Mouse (Mus musculus) liver, embryonic 16.5 days (tissue): ENCODE measurements around the gene Gast. TPM values are rescaled to one million over a fixed set of nuclear protein-coding genes. Genes with fewer than 3 reads are reported as not detected.

Experiments
- ATAC-seq: fragments of 200-750 bp; cut with Nextera tagmentation; 2 replicates; pipeline ENCODE4 v1.8.0; 2017; ENCODE audit warnings: low read depth, mild to moderate bottlenecking, moderate number of reproducible peaks, moderate library complexity
- H3K27ac ChIP-seq: fragments of 300-500 bp; sonication (generic); 2 replicates; pipeline ENCODE4 v1.5.1; 2014; ENCODE audit warnings: mild to moderate bottlenecking, low read length
- H3K27me3 ChIP-seq: fragments of 300-500 bp; sonication (generic); 2 replicates; pipeline ENCODE4 v1.6.1; 2014; ENCODE audit warnings: low read depth, low read length, mixed read lengths; ENCODE audit not compliant: control insufficient read depth, insufficient read depth
- H3K36me3 ChIP-seq: fragments of 300-500 bp; sonication (generic); 2 replicates; pipeline ENCODE4 v1.6.1; 2014; ENCODE audit warnings: mild to moderate bottlenecking; ENCODE audit not compliant: control insufficient read depth, insufficient read depth
- H3K4me1 ChIP-seq: fragments of 300-500 bp; sonication (generic); 2 replicates; pipeline ENCODE4 v1.6.1; 2014; ENCODE audit warnings: low read depth, low read length, mixed read lengths; ENCODE audit not compliant: control insufficient read depth
- H3K4me2 ChIP-seq: fragments of 300-500 bp; sonication (generic); 2 replicates; pipeline ENCODE4 v1.6.1; 2014; ENCODE audit warnings: low read depth, low read length, mixed read lengths
- H3K4me3 ChIP-seq: fragments of 300-500 bp; sonication (generic); 2 replicates; pipeline ENCODE4 v1.5.1; 2014; ENCODE audit warnings: low read depth, mild to moderate bottlenecking, low read length
- H3K9ac ChIP-seq: fragments of 300-500 bp; sonication (generic); 2 replicates; pipeline ENCODE4 v1.6.1; 2014; ENCODE audit warnings: low read depth, low read length
- H3K9me3 ChIP-seq: fragments of 300-500 bp; sonication (generic); replicated peaks from 2 replicates; pipeline ENCODE4 v1.6.1; 2016; ENCODE audit warnings: low read length; ENCODE audit not compliant: control insufficient read depth
- WGBS: fragments of 180-500 bp; shearing (Covaris S2); extraction: QIAGEN DNeasy Blood & Tissue Kit; methylation state at CpG from one replicate; pipeline ENCODE4 v1.1.7; 2014; ENCODE audit not compliant: insufficient replicate concordance; 5-methylcytosine and 5-hydroxymethylcytosine counted together
- polyA plus RNA-seq: library from polyadenylated mRNA; unstranded; fragments of >200 nt; fragmentation: Nextera tagmentation; extraction: Ambion mirVana; gene quantifications from 2 replicates; pipeline ENCODE4 v1.2.1, GENCODE M21; 2015

Gast gene
- polyA plus RNA-seq, 1 experiment from 2014 or later, result not detected

DNA sequence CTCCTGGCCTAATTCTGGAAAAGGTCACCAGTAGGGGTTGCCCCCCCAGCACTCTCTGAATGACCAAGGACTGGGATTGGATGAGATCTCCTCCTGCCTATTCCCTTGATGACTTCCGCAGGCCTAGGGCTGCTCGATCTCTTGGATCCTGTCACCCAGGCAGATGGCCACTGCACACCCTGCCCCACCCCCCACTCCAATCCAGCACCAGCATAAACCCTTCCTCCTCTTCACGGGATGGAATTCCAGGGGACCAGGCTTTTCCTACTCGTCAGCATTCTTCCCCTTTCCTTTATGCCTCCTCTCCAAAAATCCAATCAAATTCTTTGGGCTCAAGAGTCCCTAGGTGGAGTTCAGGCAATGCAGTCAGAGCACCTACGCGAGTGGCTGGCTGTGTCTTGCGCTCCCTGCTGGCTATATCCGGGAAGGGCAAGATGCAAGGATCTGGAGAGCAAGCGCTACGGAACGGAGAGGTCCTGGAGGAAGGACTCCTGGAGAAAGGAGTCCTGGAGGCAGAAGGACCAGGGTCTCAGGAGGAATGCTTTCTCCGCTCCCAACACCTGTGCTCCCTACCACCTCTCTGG, 28.9 kb downstream of the Gast start:
- Histone ChIP-seq H3K9me3 (no peaks in the 10 kb centered on the region), H3K36me3 (no peaks in the 10 kb centered on the region), H3K27me3 (peaks cover 30% of the 10 kb centered on the region), H3K4me1 (no peaks in the 10 kb centered on the region), H3K4me2 (no peak overlapping the region), H3K4me3 (no peak overlapping the region), H3K9ac (no peak overlapping the region), H3K27ac (no peak overlapping the region)
- ATAC-seq, result no peak
- WGBS, result 15% methylated on average over 12 of the region's 12 CpGs

DNA sequence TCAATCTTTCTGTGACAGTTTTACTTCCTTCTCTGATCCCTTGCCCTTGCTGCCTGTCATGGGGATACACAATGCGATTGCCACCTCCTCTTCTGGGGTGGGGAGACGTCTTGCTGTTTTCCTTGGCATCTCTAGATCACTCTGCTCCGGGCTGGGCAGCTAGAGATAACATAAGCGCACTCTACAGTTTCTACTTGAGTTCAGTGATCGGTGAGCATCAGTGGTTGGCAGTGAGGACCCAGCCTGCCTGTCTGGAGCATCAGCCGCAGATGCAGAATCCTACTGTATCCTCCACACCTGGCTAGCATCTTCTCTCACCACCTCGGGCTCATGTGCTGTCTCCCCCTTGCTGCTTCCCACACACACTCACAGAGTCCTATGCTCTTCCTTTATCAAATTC, 34.9 kb downstream of the Gast start:
- Histone ChIP-seq H3K36me3 (peaks cover 4% of the 10 kb centered on the region), H3K4me2 (no peak overlapping the region), H3K4me3 (no peak overlapping the region), H3K9me3 (no peaks in the 10 kb centered on the region), H3K27me3 (no peaks in the 10 kb centered on the region), H3K27ac (no peak overlapping the region), H3K9ac (no peak overlapping the region), H3K4me1 (no peaks in the 10 kb centered on the region)
- ATAC-seq, result no peak
- 51% methylated on average over 7 of the region's 7 CpGs for WGBS

DNA sequence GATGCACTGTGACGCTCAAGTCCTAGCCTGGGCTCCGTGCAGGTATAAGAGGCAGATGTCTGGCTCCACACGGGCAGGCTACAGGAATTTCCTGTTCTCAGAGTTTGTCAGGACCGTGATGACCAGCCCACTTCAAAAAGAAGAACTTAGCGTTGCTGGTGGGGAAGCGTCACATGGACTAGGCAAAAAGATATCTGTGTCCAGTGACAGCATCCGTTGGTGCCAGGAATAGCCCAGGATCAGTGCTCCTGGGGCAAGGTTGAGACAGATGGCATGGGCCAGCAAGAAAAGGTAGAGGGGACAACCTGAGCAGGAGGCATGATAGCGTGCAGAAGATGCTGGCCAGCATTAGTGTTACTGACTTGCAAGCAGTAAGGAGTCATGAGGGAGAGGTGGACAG, 35.6 kb downstream of the Gast start:
- no peak for ATAC-seq
- WGBS, result 29% methylated on average over 8 of the region's 8 CpGs
- H3K4me2 ChIP-seq, result no peak overlapping the region
- H3K27ac ChIP-seq, result no peak overlapping the region
- no peaks in the 10 kb centered on the region for H3K9me3 ChIP-seq
- H3K9ac ChIP-seq, result no peak overlapping the region
- peaks cover 4% of the 10 kb centered on the region for H3K36me3 ChIP-seq
- H3K4me1 ChIP-seq, result no peaks in the 10 kb centered on the region
- H3K4me3 ChIP-seq, result no peak overlapping the region
- no peaks in the 10 kb centered on the region for H3K27me3 ChIP-seq

DNA sequence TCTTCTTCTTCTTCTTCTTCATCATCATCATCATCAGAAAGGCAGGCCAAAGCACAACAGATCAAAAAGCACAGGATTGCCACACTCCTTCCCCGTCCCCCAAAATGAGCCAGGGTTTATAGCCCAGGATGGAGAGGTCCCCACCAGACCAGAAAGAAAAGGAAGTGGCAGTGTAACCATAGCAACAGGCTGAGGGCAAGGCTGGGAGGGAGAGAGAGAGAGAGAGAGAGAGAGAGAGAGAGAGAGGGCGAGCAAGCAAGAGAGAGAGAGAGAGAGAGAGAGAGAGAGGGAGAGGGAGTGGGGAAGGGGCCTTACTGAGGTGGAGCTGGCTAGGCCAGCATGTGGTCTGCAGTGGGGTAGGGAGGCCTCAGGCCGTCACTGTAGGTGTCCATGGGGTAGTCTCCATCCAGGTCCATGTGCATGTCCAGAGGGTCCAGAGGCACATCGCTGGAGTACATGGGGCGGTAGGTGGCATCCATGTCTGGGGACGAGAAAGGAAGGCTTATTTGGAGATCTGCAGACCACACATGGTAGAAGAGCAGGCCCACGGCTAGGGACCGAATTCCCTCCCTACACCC, 37.9 kb downstream of the Gast start:
- peaks cover 4% of the 10 kb centered on the region for H3K36me3 ChIP-seq

DNA sequence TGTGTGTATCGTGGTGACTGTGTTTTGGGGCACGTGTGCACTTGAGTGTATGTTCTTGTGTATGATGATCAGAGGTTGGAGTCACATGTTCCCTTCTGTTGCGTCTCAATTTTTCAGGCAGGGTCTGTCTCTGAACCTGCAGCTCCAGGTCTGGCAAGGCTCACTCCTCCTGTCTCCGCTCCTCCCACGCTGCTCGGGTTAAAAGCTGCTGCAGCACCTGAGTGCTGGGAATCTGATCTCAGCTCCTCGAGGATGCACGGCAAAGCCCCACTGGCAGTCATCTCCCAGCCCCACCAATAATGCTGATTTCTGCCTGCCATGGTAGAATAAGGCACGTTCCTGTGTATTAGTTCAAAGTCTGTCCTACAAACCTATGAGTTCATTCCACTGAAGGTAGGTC, 40.9 kb downstream of the Gast start:
- no peak overlapping the region for H3K27ac ChIP-seq
- H3K9ac ChIP-seq, result no peak overlapping the region
- H3K4me1 ChIP-seq, result no peaks in the 10 kb centered on the region
- H3K27me3 ChIP-seq, result no peaks in the 10 kb centered on the region
- H3K4me3 ChIP-seq, result no peak overlapping the region
- no peak overlapping the region for H3K4me2 ChIP-seq
- peaks cover 7% of the 10 kb centered on the region for H3K36me3 ChIP-seq
- 70% methylated on average over 9 of the region's 9 CpGs for WGBS
- ATAC-seq, result no peak
- H3K9me3 ChIP-seq, result no peaks in the 10 kb centered on the region

More for the DNA sequence above, 37.9 kb downstream of the Gast start:
- H3K4me1 ChIP-seq, result no peaks in the 10 kb centered on the region
- H3K9me3 ChIP-seq, result no peaks in the 10 kb centered on the region
- ATAC-seq, result no peak
- H3K9ac ChIP-seq, result no peak overlapping the region
- 67% methylated on average over 7 of the region's 8 CpGs for WGBS
- no peaks in the 10 kb centered on the region for H3K27me3 ChIP-seq
- no peak overlapping the region for H3K4me3 ChIP-seq
- H3K27ac ChIP-seq, result no peak overlapping the region
- no peak overlapping the region for H3K4me2 ChIP-seq

DNA sequence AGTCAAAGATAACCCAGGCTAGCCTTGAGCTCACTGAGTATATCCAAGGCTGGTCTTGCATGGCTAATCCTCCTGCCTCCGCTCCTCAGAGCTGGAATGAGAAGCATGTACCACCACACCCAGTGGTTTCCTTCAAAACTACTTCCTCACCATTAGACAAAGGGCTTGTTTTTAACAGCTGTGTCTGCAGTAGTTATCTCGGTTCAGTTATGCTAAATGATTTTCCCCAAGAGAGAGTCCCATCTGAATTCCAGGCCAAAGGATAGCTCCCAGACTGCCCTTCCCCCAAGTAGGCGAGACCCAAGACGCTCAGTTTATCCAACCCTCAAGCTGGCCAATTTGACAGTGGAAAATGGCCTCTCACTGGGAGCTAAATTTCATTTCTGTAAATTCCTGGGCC, 41.8 kb downstream of the Gast start:
- Histone ChIP-seq H3K4me2 (no peak overlapping the region), H3K4me1 (no peaks in the 10 kb centered on the region), H3K9ac (no peak overlapping the region), H3K9me3 (no peaks in the 10 kb centered on the region), H3K4me3 (no peak overlapping the region), H3K27ac (no peak overlapping the region), H3K27me3 (no peaks in the 10 kb centered on the region), H3K36me3 (peaks cover 7% of the 10 kb centered on the region)
- 52% methylated on average over 4 of the region's 4 CpGs for WGBS
- ATAC-seq, result no peak

DNA sequence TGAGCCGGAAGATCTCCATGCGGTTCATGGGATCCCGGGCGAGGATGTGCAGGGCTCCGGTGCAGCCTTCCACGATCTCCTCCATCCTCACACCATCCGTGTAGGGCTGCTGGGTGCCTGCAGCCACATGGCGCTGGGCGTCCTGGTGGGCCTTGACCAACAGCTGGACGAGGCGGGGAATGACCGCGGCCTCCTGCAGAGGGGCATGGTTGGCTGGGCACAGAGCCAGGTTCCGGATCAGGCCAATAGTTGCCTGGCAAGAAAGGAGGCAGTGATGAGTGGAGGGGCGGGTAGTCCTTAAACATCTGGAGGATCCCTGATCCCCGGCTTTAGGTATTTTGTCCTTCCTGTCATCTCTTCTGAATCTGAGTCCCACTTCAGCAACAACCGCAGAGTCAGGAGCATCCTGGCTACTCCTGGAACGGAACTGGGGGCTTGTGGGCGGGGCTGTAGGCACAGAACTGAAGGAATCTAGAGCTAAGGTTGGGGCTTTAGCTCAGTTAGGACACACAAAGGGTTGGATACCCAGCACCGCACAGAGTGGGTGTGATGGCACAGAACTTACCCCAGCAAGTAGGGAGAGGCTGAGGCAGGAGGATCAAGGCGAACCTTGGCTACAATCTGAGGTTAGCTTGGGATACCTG, 42.7 kb downstream of the Gast start:
- H3K9me3 ChIP-seq, result no peaks in the 10 kb centered on the region
- no peaks in the 10 kb centered on the region for H3K4me1 ChIP-seq
- no peak overlapping the region for H3K9ac ChIP-seq
- 78% methylated on average over 21 of the region's 21 CpGs for WGBS
- H3K27me3 ChIP-seq, result no peaks in the 10 kb centered on the region
- H3K4me3 ChIP-seq, result no peak overlapping the region
- ATAC-seq, result no peak
- no peak overlapping the region for H3K27ac ChIP-seq
- H3K4me2 ChIP-seq, result no peak overlapping the region
- H3K36me3 ChIP-seq, result peaks cover 7% of the 10 kb centered on the region

DNA sequence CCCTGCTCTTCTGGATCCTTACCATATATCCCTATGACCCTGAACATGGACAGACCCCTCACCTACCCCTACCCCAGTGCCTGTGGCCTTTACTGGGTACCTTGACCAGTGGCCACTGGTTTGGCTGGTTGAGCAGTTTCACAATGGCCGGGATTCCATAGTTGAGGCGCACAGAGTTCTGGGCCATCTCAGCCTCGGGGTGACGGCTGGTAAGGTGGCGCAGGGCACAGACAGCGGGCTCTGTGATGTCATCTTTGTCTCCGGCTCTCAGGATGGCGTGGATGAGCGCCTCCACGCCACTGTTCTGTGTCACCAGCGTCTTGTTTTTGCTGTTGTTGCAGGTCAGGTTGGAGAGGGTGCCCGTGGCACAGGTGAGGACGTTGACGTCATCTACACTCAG, 43.8 kb downstream of the Gast start:
- Histone ChIP-seq H3K9me3 (no peaks in the 10 kb centered on the region), H3K27ac (no peak overlapping the region), H3K4me1 (no peaks in the 10 kb centered on the region), H3K27me3 (no peaks in the 10 kb centered on the region), H3K36me3 (peaks cover 7% of the 10 kb centered on the region), H3K4me3 (no peak overlapping the region), H3K4me2 (no peak overlapping the region), H3K9ac (no peak overlapping the region)
- ATAC-seq, result no peak
- WGBS, result 73% methylated on average over 14 of the region's 14 CpGs

DNA sequence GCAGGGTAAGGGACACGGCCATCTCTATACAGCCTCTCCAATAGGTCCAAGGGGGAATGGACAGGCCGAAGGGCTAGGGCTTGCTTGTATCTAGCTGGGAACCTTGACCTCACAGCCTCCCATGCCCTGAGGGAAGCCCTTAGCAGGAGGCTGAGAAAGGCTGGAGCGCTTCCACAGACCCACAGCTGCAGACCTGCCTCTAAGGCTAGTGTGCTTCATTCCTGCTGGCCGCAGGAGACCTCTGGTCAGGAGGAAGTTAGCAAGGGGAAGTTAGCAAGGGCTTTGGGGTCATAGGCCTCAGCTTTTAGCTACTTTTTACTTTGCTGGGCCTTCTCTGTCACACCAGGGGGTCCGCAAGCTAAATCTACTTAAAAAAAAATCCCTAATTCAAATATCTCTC, 44.2 kb downstream of the Gast start:
- Histone ChIP-seq H3K4me3 (no peak overlapping the region), H3K9me3 (no peaks in the 10 kb centered on the region), H3K36me3 (peaks cover 7% of the 10 kb centered on the region), H3K27ac (no peak overlapping the region), H3K4me1 (no peaks in the 10 kb centered on the region), H3K4me2 (no peak overlapping the region), H3K9ac (no peak overlapping the region), H3K27me3 (no peaks in the 10 kb centered on the region)
- ATAC-seq, result no peak
- WGBS, result 72% methylated on average over 5 of the region's 5 CpGs
